Mouse (Mus musculus) limb, embryonic 14.5 days (tissue): ENCODE measurements around the gene Ctnnd2. TPM values are rescaled to one million over a fixed set of nuclear protein-coding genes. Genes with fewer than 3 reads are reported as not detected.

Source experiments
- ATAC-seq: fragments of 200-750 bp; cut with Nextera tagmentation; 2 replicates; pipeline ENCODE4 v1.8.0; 2017; ENCODE audit warnings: low read depth, moderate number of reproducible peaks, moderate TSS enrichment; ENCODE audit not compliant: low FRiP score
- DNase-seq: peaks from one replicate; pipeline ENCODE4 v3.0.0-alpha.2; 2015; ENCODE audit warnings: low spot score
- H3K27ac ChIP-seq: fragments of 300-500 bp; sonication (generic); replicated peaks from 2 replicates; pipeline ENCODE4 v1.5.1; 2014; ENCODE audit warnings: low read depth, mild to moderate bottlenecking, low read length, moderate library complexity, mixed read lengths
- H3K27me3 ChIP-seq: fragments of 300-500 bp; sonication (generic); 2 replicates; pipeline ENCODE4 v1.6.1; 2014; ENCODE audit warnings: low read length, mixed read lengths; ENCODE audit not compliant: control insufficient read depth, insufficient read depth
- H3K36me3 ChIP-seq: fragments of 300-500 bp; sonication (generic); 2 replicates; pipeline ENCODE4 v1.6.1; 2014; ENCODE audit warnings: mild to moderate bottlenecking, low read length, moderate library complexity, mixed read lengths; ENCODE audit not compliant: control insufficient read depth, insufficient read depth
- H3K4me1 ChIP-seq: fragments of 300-500 bp; sonication (generic); 2 replicates; pipeline ENCODE4 v1.6.1; 2014; ENCODE audit warnings: antibody characterized with exemption, low read length, mixed read lengths; ENCODE audit not compliant: control insufficient read depth, insufficient read depth
- H3K4me2 ChIP-seq: fragments of 300-500 bp; sonication (generic); replicated peaks from 2 replicates; pipeline ENCODE4 v1.6.1; 2014; ENCODE audit warnings: low read depth, mild to moderate bottlenecking, low read length, moderate library complexity; ENCODE audit not compliant: severe bottlenecking
- H3K4me3 ChIP-seq: fragments of 300-500 bp; sonication (generic); replicated peaks from 2 replicates; pipeline ENCODE4 v1.5.1; 2014; ENCODE audit warnings: low read length
- H3K9ac ChIP-seq: fragments of 300-500 bp; sonication (generic); 2 replicates; pipeline ENCODE4 v1.6.1; 2014; ENCODE audit warnings: mild to moderate bottlenecking, low read depth, low read length, moderate library complexity; ENCODE audit not compliant: severe bottlenecking
- H3K9me3 ChIP-seq: fragments of 300-500 bp; sonication (generic); 2 replicates; pipeline ENCODE4 v1.6.1; 2016; ENCODE audit warnings: low read length; ENCODE audit not compliant: control insufficient read depth
- POLR2A ChIP-seq: fragments of 200-500 bp; IDR thresholded peaks from 2 replicates; pipeline ENCODE4 v1.8.0; 2012; ENCODE audit warnings: inconsistent platforms, mild to moderate bottlenecking, moderate library complexity, borderline replicate concordance; ENCODE audit not compliant: insufficient read depth, insufficient read length; ENCODE audit errors: extremely low read depth
- WGBS: fragments of 180-500 bp; shearing (Covaris S2); extraction: QIAGEN DNeasy Blood & Tissue Kit; methylation state at CpG from one replicate; pipeline ENCODE4 v1.1.7; 2014; 5-methylcytosine and 5-hydroxymethylcytosine counted together
- polyA plus RNA-seq, 2 experiments: library from polyadenylated mRNA; depleted of rRNA in 1 of 2; stranded (reverse) in 1 of 2; unstranded in 1 of 2; fragments of >200 nt; fragmentation: Nextera tagmentation in 1 of 2; extraction: Ambion mirVana in 1 of 2; gene quantifications; 2 replicates each; pipeline versions ENCODE4 v1.2.1 to v1.2.3; 2012 to 2014

The Ctnnd2 gene
- polyA plus RNA-seq, 2 experiments: 3.6 to 4.2 TPM

DNA sequence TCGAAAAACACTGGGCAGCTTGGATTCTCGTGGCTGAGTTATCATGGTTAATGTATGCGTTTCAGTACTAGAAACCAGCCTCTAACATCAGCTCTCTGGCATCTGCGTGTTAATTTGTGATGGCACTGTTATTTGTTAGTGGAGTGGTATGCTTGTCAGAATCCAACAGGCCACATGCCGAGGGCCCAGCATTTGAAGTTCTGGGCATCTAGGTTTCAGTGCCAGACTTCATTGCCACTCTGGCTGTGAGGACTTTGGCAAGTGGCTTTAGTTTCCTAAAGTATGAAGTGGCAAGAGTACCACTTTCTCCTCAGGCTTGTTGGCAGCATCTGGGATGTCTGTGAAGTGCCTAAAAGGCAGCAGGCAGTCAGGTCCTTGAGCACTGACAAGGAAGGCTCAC is 415.1 kb downstream of the Ctnnd2 start:
- H3K27ac ChIP-seq: no peak overlapping the region
- no peaks in the 10 kb centered on the region for H3K4me1 ChIP-seq
- H3K9me3 ChIP-seq: no peaks in the 10 kb centered on the region
- no peaks in the 10 kb centered on the region for H3K27me3 ChIP-seq
- DNase-seq: no peak
- no peak for TF ChIP-seq POLR2A
- H3K4me2 ChIP-seq: no peak overlapping the region
- no peaks in the 10 kb centered on the region for H3K36me3 ChIP-seq
- no peak overlapping the region for H3K4me3 ChIP-seq
- H3K9ac ChIP-seq: no peak overlapping the region
- 85% methylated on average over 5 of the region's 5 CpGs for WGBS
- no peak for ATAC-seq

DNA sequence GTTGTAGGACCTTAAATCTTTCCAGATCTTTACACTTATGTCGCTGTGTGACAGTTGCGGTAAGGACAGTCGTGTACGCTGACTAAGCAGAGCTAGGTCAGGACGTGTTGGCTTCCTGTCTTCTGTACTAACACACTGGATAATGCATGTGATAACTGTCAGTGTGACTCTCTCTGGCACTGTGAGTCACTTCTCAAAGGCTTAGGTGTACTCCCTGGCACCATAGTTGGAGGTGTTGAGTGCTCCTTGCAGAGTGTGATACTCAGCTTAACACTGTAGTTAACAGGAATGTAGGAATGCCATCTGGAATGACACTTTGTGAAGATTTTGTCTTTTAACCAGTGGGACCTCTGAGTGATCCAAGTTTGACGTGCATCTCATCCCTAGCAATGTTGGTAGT is 418.5 kb downstream of the Ctnnd2 start:
- Histone ChIP-seq H3K9me3 (no peaks in the 10 kb centered on the region), H3K9ac (no peak overlapping the region), H3K4me1 (no peaks in the 10 kb centered on the region), H3K36me3 (no peaks in the 10 kb centered on the region), H3K27ac (no peak overlapping the region), H3K4me3 (no peak overlapping the region), H3K27me3 (no peaks in the 10 kb centered on the region), H3K4me2 (no peak overlapping the region)
- 88% methylated on average over 6 of the region's 6 CpGs for WGBS
- ATAC-seq (no peak), DNase-seq (no peak)
- TF ChIP-seq POLR2A: no peak

DNA sequence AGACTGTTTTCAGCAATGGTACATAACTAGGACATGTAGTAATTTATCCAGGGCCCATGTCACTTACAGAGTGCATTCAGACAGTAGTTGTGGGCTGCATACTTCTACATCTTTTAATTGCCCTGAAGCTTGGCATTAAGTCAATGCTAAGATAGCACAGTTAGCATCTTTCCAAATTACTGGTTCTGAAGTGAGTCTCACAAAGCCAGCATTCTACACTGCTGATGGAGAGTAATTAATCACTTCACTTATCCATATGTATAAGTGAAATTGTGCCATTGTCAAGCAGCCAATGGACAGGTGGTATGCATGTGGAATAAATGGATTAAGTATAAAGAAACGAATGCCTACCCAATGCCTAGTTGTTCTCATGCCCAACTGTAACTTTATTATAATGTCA is 423.1 kb downstream of the Ctnnd2 start:
- TF ChIP-seq POLR2A: no peak
- H3K9me3 ChIP-seq: no peaks in the 10 kb centered on the region
- no peak overlapping the region for H3K4me2 ChIP-seq
- H3K4me1 ChIP-seq: no peaks in the 10 kb centered on the region
- H3K27ac ChIP-seq: no peak overlapping the region
- no peaks in the 10 kb centered on the region for H3K36me3 ChIP-seq
- ATAC-seq (no peak), DNase-seq (no peak)
- no peak overlapping the region for H3K4me3 ChIP-seq
- H3K9ac ChIP-seq: no peak overlapping the region
- WGBS: 72% methylated on average over 1 of the region's 1 CpGs
- H3K27me3 ChIP-seq: no peaks in the 10 kb centered on the region

DNA sequence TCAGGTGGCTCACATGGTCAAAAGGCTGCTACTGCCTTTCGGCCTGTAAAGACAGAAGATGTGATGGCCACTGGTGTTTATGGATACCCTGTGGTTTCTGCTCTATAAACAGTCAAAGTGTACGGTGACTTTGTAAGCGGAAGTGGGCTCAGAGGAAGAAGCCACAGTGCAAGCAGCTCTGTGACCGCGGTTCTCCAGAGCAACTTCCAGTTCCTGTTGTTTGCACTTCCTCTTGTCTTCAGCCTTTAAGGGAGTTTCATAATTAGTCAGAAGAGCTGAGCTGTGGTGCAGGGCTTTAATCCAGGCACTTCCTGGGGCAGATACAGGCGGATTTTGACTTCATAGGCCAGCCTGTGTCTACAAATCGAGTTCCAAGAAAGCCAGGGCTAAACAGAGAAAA is 438.2 kb downstream of the Ctnnd2 start:
- no peak for ATAC-seq
- Histone ChIP-seq H3K4me2 (no peak overlapping the region), H3K4me3 (no peak overlapping the region), H3K27ac (no peak overlapping the region), H3K9me3 (no peaks in the 10 kb centered on the region), H3K27me3 (no peaks in the 10 kb centered on the region), H3K9ac (no peak overlapping the region), H3K4me1 (no peaks in the 10 kb centered on the region), H3K36me3 (no peaks in the 10 kb centered on the region)
- 68% methylated on average over 7 of the region's 7 CpGs for WGBS
- no peak for DNase-seq
- no peak for TF ChIP-seq POLR2A

DNA sequence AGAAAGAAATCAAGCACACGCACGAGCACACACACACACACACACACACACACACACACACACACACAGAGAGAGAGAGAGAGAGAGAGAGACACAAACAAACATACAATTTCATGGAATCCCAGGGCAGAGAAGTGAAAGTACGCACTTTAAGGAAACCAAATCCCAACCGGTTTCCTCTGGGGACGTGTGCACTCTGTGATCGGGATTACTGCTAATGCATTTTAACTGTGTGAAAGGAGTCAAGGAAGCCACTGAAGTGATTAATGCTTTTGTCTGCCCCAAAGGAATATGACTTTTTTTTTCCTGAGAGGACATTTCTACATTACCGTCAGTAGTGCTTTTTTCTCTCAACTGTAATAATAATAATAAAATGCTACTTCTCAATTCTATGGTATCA is 443.1 kb downstream of the Ctnnd2 start:
- no peaks in the 10 kb centered on the region for H3K27me3 ChIP-seq
- H3K4me2 ChIP-seq: no peak overlapping the region
- H3K4me1 ChIP-seq: no peaks in the 10 kb centered on the region
- H3K36me3 ChIP-seq: no peaks in the 10 kb centered on the region
- no peak for DNase-seq
- H3K4me3 ChIP-seq: no peak overlapping the region
- WGBS: 56% methylated on average over 7 of the region's 7 CpGs
- no peak overlapping the region for H3K27ac ChIP-seq
- H3K9me3 ChIP-seq: no peaks in the 10 kb centered on the region
- ATAC-seq: no peak
- no peak overlapping the region for H3K9ac ChIP-seq
- TF ChIP-seq POLR2A: no peak

DNA sequence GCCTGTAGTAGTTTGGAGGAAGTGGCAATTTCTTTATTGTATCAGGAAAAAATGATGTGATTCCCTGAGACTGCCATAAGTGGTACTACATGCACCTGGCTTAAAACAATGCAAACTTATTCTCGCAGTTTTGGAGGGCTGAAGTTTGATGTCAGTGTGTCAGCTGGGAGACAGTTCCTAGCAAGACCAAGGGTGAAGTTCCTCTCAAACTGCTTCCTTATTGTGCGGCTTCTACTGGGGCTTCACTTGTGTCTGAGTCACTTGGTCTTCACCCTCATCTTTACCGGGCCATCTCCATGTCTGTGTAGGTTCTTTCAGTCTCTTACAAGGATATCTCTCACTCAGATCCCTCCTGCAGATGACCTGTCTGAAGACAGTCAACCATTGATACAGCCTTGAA is 444.5 kb downstream of the Ctnnd2 start:
- ATAC-seq: no peak
- 89% methylated on average over 3 of the region's 3 CpGs for WGBS
- Histone ChIP-seq H3K4me3 (no peak overlapping the region), H3K27me3 (no peaks in the 10 kb centered on the region), H3K36me3 (no peaks in the 10 kb centered on the region), H3K4me1 (no peaks in the 10 kb centered on the region), H3K27ac (no peak overlapping the region), H3K4me2 (no peak overlapping the region), H3K9me3 (no peaks in the 10 kb centered on the region), H3K9ac (no peak overlapping the region)
- no peak for DNase-seq
- TF ChIP-seq POLR2A: no peak
